Mouse (Mus musculus): ENCODE data around the gene Oxct2a. TPM values are rescaled to one million over a fixed set of nuclear protein-coding genes. Genes with fewer than 3 reads are reported as not detected.
A peak's percentile ranks its signal among the peaks of the same experiment; 100 is the strongest.
"Not testable (repeated sequence)": the region's sequence is repeated elsewhere in the genome, so short reads cannot be mapped to it uniquely, and the experiment has no call there.

Gene Oxct2a
- polyA plus RNA-seq, 1 experiment from 2014 or later, result not detected

GRCm38 (mm10) chr4:123342091-123342641, 18.7 kb upstream of the Oxct2a start:
- no peak overlapping the region for H3K27ac ChIP-seq (ENCODE audit: low read depth)
- H3K4me3 ChIP-seq (ENCODE audit: low read depth, low read length), result peak overlapping the region; percentile 47
- H3K27me3 ChIP-seq (replicated peaks; ENCODE audit: control insufficient read depth, insufficient read depth, low read length), result peaks cover 40% of the 10 kb centered on the region
- peak overlapping the region; percentile 2; the same call in 1 of the 2 replicates for H3K9ac ChIP-seq (ENCODE audit: low read length)
- WGBS, result 3% methylated on average over 35 of the region's 43 CpGs
- H3K4me1 ChIP-seq (replicated peaks; ENCODE audit: control insufficient read depth, insufficient read depth, low read length), result peaks cover 11% of the 10 kb centered on the region; the same call in 1 of the 2 replicates
- H3K4me2 ChIP-seq (ENCODE audit: low read length), result peak overlapping the region; percentile 59
- DNase-seq (ENCODE audit: low spot score), result peak; percentile 66
- peak; percentile 13 for ATAC-seq (replicated peaks; ENCODE audit: low FRiP score, low TSS enrichment, low read depth)
- no peaks in the 10 kb centered on the region for H3K9me3 ChIP-seq (ENCODE audit: control insufficient read depth, low read length)
- H3K36me3 ChIP-seq (ENCODE audit: control insufficient read depth, insufficient read depth, low read length), result no peaks in the 10 kb centered on the region

GRCm38 (mm10) chr4:123340232-123340631, 16.8 kb upstream of the Oxct2a start:
- Histone ChIP-seq H3K4me2 (ENCODE audit: low read length) (no peak overlapping the region), H3K9ac (ENCODE audit: low read length) (no peak overlapping the region), H3K27me3 (replicated peaks; ENCODE audit: control insufficient read depth, insufficient read depth, low read length) (peaks cover 44% of the 10 kb centered on the region), H3K4me3 (ENCODE audit: low read depth, low read length) (no peak overlapping the region), H3K36me3 (ENCODE audit: control insufficient read depth, insufficient read depth, low read length) (no peaks in the 10 kb centered on the region), H3K27ac (ENCODE audit: low read depth) (no peak overlapping the region), H3K9me3 (ENCODE audit: control insufficient read depth, low read length) (no peaks in the 10 kb centered on the region), H3K4me1 (replicated peaks; ENCODE audit: control insufficient read depth, insufficient read depth, low read length) (peaks cover 11% of the 10 kb centered on the region; the same call in 1 of the 2 replicates)
- ATAC-seq (replicated peaks; ENCODE audit: low FRiP score, low TSS enrichment, low read depth) (no peak), DNase-seq (ENCODE audit: low spot score) (no peak)
- 70% methylated on average over 5 of the region's 5 CpGs for WGBS

- Histone ChIP-seq H3K4me3 (ENCODE audit: low read depth, low read length) (no peak overlapping the region), H3K27ac (ENCODE audit: low read depth) (no peak overlapping the region), H3K4me2 (ENCODE audit: low read length) (no peak overlapping the region), H3K4me1 (replicated peaks; ENCODE audit: control insufficient read depth, insufficient read depth, low read length) (0 out of 2 replicates have a peak, but pooled peaks cover 6% of the 10 kb centered on the region), H3K9me3 (ENCODE audit: control insufficient read depth, low read length) (no peaks in the 10 kb centered on the region), H3K27me3 (replicated peaks; ENCODE audit: control insufficient read depth, insufficient read depth, low read length) (peaks cover 29% of the 10 kb centered on the region), H3K9ac (ENCODE audit: low read length) (no peak overlapping the region), H3K36me3 (ENCODE audit: control insufficient read depth, insufficient read depth, low read length) (no peaks in the 10 kb centered on the region)
- ATAC-seq (replicated peaks; ENCODE audit: low FRiP score, low TSS enrichment, low read depth) (no peak), DNase-seq (ENCODE audit: low spot score) (no peak)
- 53% methylated on average over 4 of the region's 4 CpGs for WGBS
Observed at GRCm38 (mm10) chr4:123337693-123338092, 14.3 kb upstream of the Oxct2a start.

GRCm38 (mm10) chr4:123335796-123336585, 12.6 kb upstream of the Oxct2a start:
- WGBS, result 65% methylated on average over 14 of the region's 14 CpGs

GRCm38 (mm10) chr4:123335244-123335643, 11.8 kb upstream of the Oxct2a start:
- not testable (repeated sequence) for H3K4me3 ChIP-seq (ENCODE audit: low read depth, low read length); H3K27me3 ChIP-seq (replicated peaks; ENCODE audit: control insufficient read depth, insufficient read depth, low read length); DNase-seq (ENCODE audit: low spot score); H3K4me1 ChIP-seq (replicated peaks; ENCODE audit: control insufficient read depth, insufficient read depth, low read length); H3K9ac ChIP-seq (ENCODE audit: low read length); H3K4me2 ChIP-seq (ENCODE audit: low read length); H3K9me3 ChIP-seq (ENCODE audit: control insufficient read depth, low read length); ATAC-seq (replicated peaks; ENCODE audit: low FRiP score, low TSS enrichment, low read depth); H3K36me3 ChIP-seq (ENCODE audit: control insufficient read depth, insufficient read depth, low read length); H3K27ac ChIP-seq (ENCODE audit: low read depth)
- WGBS, result 68% methylated on average over 10 of the region's 10 CpGs

More at GRCm38 (mm10) chr4:123335796-123336585, 12.6 kb upstream of the Oxct2a start:
- H3K9ac ChIP-seq (ENCODE audit: low read length), result no peak overlapping the region
- ATAC-seq (replicated peaks; ENCODE audit: low FRiP score, low TSS enrichment, low read depth), result no peak
- H3K27me3 ChIP-seq (replicated peaks; ENCODE audit: control insufficient read depth, insufficient read depth, low read length), result peaks cover 12% of the 10 kb centered on the region
- no peak overlapping the region for H3K4me2 ChIP-seq (ENCODE audit: low read length)
- H3K4me1 ChIP-seq (replicated peaks; ENCODE audit: control insufficient read depth, insufficient read depth, low read length), result no peaks in the 10 kb centered on the region
- H3K4me3 ChIP-seq (ENCODE audit: low read depth, low read length), result no peak overlapping the region
- no peaks in the 10 kb centered on the region for H3K36me3 ChIP-seq (ENCODE audit: control insufficient read depth, insufficient read depth, low read length)
- no peak overlapping the region for H3K27ac ChIP-seq (ENCODE audit: low read depth)
- no peaks in the 10 kb centered on the region for H3K9me3 ChIP-seq (ENCODE audit: control insufficient read depth, low read length)
- DNase-seq (ENCODE audit: low spot score), result no peak

- 49% methylated on average over 3 of the region's 3 CpGs for WGBS
- Histone ChIP-seq H3K9ac (ENCODE audit: low read length) (no peak overlapping the region), H3K9me3 (ENCODE audit: control insufficient read depth, low read length) (no peaks in the 10 kb centered on the region), H3K27me3 (replicated peaks; ENCODE audit: control insufficient read depth, insufficient read depth, low read length) (0 out of 2 replicates have a peak, but pooled peaks cover 4% of the 10 kb centered on the region), H3K4me2 (ENCODE audit: low read length) (no peak overlapping the region), H3K4me1 (replicated peaks; ENCODE audit: control insufficient read depth, insufficient read depth, low read length) (no peaks in the 10 kb centered on the region), H3K4me3 (ENCODE audit: low read depth, low read length) (no peak overlapping the region), H3K27ac (ENCODE audit: low read depth) (no peak overlapping the region), H3K36me3 (ENCODE audit: control insufficient read depth, insufficient read depth, low read length) (no peaks in the 10 kb centered on the region)
- DNase-seq (ENCODE audit: low spot score) (no peak), ATAC-seq (replicated peaks; ENCODE audit: low FRiP score, low TSS enrichment, low read depth) (no peak)
Observed at GRCm38 (mm10) chr4:123334177-123334576, 10.7 kb upstream of the Oxct2a start.

GRCm38 (mm10) chr4:123333151-123333550, 9.7 kb upstream of the Oxct2a start:
- ATAC-seq (replicated peaks; ENCODE audit: low FRiP score, low TSS enrichment, low read depth) (no peak), DNase-seq (ENCODE audit: low spot score) (no peak)
- Histone ChIP-seq H3K27me3 (replicated peaks; ENCODE audit: control insufficient read depth, insufficient read depth, low read length) (0 out of 2 replicates have a peak, but pooled peaks cover 4% of the 10 kb centered on the region), H3K27ac (ENCODE audit: low read depth) (no peak overlapping the region), H3K4me3 (ENCODE audit: low read depth, low read length) (no peak overlapping the region), H3K9ac (ENCODE audit: low read length) (no peak overlapping the region), H3K9me3 (ENCODE audit: control insufficient read depth, low read length) (no peaks in the 10 kb centered on the region), H3K4me1 (replicated peaks; ENCODE audit: control insufficient read depth, insufficient read depth, low read length) (no peaks in the 10 kb centered on the region), H3K36me3 (ENCODE audit: control insufficient read depth, insufficient read depth, low read length) (no peaks in the 10 kb centered on the region), H3K4me2 (ENCODE audit: low read length) (no peak overlapping the region)
- 92% methylated on average over 4 of the region's 4 CpGs for WGBS

GRCm38 (mm10) chr4:123331961-123332360, 8.5 kb upstream of the Oxct2a start:
- H3K9me3 ChIP-seq (ENCODE audit: control insufficient read depth, low read length); H3K4me1 ChIP-seq (replicated peaks; ENCODE audit: control insufficient read depth, insufficient read depth, low read length); H3K4me2 ChIP-seq (ENCODE audit: low read length); H3K36me3 ChIP-seq (ENCODE audit: control insufficient read depth, insufficient read depth, low read length); H3K27ac ChIP-seq (ENCODE audit: low read depth); H3K9ac ChIP-seq (ENCODE audit: low read length); H3K27me3 ChIP-seq (replicated peaks; ENCODE audit: control insufficient read depth, insufficient read depth, low read length); DNase-seq (ENCODE audit: low spot score); ATAC-seq (replicated peaks; ENCODE audit: low FRiP score, low TSS enrichment, low read depth); H3K4me3 ChIP-seq (ENCODE audit: low read depth, low read length): not testable (repeated sequence)
- WGBS, result 94% methylated on average over 1 of the region's 1 CpGs
